Mouse (Mus musculus) granulocyte monocyte progenitor cell, adult 5-6 weeks (primary cell): Measurements from ENCODE around the gene Hint3. TPM values are rescaled to one million over a fixed set of nuclear protein-coding genes. Genes with fewer than 3 reads are reported as not detected.
"Not testable (repeated sequence)": the region's sequence is repeated elsewhere in the genome, so short reads cannot be mapped to it uniquely, and the experiment has no call there.

ENCODE experiments used
- ATAC-seq: replicated peaks from 2 replicates; pipeline ENCODE4 v1.8.0; 2016; ENCODE audit warnings: mild to moderate bottlenecking, moderate TSS enrichment, inconsistent platforms; ENCODE audit not compliant: poor library complexity, severe bottlenecking
- total RNA-seq, 2 experiments: library from RNA; stranded (forward) in 1 of 2; stranded (reverse) in 1 of 2; fragments of 200-712, 200-1000 nt in 1 of 2; fragments of >200 nt in 1 of 2; fragmentation: Nextera tagmentation in 1 of 2; gene quantifications; 2 replicates each; pipeline ENCODE4 v1.2.3; 2014 to 2017

The Hint3 gene
- 26.7 and 34.5 TPM in 2 replicates for total RNA-seq (2014; fragmentation: Nextera tagmentation)
- 9.7 and 11.5 TPM in 2 replicates for total RNA-seq (2017)

DNA sequence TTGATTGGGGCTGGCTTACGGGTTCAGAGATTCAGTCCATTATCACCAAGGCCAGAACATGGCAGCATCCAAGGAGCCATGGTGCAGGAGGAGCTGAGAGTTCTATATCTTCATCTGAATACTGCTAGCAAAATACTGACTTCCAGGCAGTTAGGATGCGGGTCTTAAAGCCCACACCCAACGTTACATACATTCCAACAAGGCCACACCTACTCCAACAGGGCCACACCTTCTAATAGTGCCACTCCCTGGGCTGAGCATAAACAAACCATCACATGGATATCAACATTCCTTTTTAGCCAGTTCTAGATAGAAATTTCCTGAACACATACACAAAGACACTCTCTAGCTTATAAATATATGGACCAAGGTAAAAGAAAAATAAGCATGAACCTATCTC lies at the start of gene Hint3:
Gene Hint3 (minus strand): TSS at position 120 of the 400 bp plus-strand sequence.
- ATAC-seq: no peak

DNA sequence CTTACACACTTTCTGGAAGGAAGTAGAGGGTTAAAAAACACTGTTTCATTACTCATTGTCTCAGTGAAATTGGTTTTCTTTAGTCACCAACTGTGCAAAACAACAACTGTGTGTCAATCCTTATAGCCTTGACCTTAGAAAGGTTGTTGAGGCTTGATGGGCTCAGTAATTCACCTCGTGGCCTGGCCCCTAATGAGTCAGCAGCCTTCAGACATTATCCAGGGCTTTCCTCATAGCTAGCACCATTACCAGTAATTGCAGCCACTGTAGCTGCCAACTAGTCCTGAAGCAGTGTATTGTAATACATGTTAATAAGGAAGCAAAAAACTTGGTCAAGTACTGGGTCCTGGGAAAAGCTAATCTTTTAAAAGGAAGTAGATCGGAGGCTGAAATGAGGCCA lies 48.6 kb upstream of the Hint3 start:
- ATAC-seq: no peak

DNA sequence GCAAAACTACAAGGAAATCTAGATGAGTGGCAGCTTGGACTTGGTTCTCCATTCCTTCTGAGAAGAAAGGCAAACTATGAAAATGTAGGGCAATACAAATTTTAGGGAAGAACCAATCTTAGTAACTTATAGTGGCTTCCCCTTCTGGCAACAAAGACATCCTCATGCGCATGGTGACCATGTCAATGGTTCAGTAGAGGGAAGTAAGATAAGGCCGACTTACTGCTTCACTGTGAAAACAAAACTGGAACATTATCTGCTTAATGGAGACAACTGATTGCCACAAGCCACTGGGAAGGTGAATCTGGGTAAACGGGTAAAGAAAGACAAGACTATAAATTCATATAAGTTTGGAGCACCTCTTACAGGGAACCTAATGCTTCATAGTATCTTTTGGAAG lies 45.4 kb upstream of the Hint3 start:
- peak; percentile 84 for ATAC-seq

DNA sequence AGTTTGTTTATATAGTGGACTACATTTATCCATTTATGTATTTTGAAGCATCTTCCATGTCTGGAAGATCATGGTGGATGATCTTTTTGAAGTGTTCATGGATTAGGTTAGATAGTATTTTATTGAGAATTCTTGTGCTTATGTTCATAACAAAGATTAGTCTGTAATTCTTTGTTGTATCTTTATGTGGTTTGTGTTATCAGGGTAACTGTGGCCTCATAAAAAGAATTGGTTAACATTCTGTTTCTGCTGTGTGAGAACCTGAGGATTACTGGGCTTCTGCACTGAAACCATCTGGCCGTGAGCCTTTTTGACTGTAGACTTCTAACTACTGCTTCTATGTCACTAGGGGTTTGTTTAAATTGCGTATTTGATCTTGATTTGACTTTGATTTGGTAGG lies 37.1 kb upstream of the Hint3 start:
- no peak for ATAC-seq

DNA sequence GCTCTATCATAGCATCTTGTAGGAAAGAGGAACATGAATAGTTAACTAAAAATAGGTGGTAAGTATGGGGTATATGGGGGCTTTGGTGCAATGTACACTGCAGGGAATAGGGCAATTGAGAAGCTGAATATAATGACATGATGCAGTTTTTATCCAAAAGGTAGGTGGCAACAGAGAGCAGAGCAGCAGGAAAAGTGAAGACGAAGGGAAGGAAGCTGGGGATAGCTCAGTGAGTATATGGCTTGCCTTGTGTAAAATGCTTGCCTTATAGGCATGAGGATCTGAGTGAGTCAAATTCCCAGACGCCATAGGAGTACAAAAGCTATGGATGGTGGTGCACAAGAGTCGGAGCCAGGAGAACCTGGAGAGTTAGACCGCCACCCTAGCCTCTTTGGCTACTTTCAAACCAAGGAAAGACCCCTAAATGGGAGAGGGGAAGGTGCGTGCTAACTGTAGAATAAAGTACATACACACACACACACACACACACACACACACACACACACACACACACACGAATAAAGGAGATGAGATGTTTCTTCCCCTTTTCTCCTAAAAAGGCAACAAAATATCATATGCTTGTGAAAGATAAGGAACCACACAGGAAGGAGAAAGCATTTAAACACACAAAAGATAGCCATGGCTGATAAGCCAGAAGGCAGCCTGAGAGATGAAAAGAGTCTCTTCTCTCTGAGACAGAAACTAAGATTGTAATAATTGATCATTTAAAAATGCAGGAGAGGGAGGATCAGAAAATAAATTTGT lies 31.3 kb upstream of the Hint3 start:
- peak; percentile 79 for ATAC-seq

DNA sequence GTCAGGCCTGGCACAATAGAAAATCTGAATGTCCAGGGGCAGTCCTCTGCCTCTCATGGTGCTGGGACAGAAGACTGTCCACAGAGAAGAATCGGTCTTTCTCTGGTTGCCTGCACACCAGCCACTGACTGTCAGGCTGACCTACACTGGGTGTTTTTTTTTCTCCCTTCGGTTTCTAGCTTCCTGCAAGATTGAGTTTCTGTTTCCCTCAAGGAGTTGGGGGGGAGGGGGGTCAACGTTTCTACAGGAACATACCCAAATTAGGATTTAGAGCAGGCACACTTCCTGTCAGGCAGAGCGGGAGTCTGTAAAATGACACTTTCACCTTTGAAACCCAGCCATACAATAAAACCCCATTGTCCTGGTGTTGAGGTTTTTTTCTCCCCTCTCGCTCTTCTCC lies 26.2 kb upstream of the Hint3 start:
- ATAC-seq: peak; percentile 93

DNA sequence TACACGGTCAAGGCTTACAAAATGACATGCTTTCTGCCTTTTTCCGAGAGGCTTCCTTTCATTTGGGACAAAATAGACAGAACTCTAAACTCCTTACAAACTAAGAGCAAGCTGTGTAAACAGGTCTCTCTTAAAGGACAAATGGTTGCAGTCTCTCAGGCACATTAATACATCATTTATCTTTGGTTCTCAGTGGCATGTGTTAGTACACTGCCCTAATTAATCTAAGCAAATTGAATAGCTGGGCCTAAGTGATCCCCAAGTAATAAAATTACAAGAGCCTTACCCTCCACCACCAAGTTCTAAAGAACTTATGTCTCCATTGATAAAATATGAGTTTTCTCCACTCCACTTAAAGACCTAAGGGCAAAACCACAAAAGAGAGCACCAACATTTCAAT lies 18.2 kb upstream of the Hint3 start:
- ATAC-seq: no peak

DNA sequence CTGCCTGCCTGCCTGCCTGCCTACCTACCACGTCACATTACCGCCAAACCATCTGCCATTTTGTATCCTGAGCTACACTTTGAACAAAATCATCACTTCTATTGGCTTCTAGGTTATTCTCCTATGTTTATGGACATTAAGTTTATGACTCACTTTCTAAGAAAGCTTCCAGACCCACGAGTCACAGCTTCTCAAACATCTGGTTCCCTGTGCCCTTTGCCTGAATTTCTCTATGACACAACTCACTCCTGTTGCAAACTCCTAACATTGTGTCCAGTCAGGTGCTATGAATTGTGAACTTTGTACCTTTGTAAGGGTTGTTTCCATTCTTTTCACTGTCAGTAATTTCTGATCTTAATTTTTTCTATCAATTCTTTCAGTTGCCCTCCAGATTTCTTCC lies 8.8 kb upstream of the Hint3 start:
- no peak for ATAC-seq

DNA sequence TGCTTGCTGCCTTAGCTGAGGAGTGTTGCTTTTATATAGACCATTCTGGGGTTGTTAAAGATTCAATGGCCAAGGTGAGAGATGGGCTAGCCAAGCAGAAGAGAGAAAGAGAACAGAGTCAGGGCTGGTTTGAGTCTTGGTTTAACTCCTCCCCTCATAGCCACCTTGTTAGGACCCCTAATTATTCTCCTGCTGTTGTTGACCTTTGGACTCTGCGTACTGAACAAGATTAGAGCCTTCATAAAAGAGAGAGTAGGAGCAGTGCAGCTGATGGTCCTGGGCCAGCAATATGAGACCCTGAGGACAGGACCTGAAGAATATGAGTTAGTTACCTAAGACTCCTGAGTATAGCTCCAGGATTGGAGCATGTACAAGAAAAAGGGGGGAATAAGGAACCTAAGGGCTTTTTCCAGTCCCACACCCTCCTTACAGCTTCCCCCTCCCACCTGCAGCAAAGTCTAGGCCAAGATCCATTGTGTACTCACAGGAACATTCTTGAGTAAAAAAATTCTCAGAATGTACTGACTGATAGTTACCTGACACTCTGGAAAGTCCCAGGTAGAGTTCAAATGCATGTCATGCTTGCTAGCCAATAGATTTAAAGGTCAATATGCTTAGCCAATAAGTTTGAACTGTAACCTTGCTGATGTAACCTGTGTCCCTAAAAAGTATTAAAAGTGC lies 7.2 kb upstream of the Hint3 start:
- ATAC-seq: not testable (repeated sequence)

DNA sequence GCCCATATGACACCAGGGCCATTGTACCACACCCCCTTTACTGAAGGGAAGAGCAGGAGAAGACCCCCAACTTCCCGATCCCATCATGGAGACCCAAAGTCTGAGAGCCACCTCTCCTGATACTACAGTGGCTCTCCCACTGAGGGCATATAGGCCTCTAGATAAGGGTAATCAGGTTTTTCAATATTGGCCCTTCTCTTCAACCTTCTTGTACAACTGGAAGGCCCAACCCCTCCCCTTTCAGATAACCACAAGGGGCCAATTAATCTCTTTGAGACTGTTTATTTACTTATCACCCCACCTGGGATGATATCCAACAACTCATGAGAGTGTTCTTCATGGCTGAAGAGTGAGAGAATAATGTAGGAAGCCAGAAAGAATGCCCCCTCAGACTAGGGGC lies 3.3 kb upstream of the Hint3 start:
- ATAC-seq: no peak

DNA sequence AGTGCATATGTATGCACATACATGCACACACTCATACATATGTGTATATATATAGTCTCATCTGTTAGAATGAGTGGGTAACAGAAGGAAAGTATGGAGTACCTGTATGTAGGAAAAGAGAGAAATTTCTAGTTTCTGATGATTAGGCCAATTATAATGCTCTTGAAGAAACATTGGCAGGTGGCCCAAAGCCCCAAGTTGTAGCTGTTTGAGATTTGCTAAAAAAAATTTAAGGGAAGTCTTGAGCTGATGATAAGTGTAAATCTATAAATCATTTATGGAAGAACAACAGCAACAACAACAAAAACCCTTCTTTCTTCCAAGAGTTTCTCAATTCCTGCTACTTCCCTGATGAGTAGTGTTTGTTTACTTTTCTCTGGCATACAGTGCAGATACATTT lies 545 bp upstream of the Hint3 start:
- ATAC-seq: no peak

DNA sequence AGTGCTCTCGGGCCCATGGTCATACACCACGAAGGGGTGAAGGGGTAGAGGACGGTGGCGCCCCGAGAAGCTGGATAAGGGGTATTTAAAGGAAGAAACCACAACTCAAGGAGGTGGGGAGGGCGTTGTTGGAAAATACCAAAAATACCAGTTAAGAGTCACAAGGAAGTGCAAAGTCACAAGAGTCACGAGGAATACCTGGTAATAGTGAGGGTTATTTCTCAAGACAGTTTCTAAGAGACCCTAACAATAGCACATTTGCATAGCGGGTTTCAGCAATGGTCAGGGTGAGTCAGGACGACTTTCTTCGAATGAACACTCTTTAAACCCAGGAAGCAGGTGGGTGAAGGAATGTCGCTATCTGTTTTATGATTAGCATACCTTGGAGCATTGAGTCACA lies 988 bp downstream of the Hint3 start:
- not testable (repeated sequence) for ATAC-seq

DNA sequence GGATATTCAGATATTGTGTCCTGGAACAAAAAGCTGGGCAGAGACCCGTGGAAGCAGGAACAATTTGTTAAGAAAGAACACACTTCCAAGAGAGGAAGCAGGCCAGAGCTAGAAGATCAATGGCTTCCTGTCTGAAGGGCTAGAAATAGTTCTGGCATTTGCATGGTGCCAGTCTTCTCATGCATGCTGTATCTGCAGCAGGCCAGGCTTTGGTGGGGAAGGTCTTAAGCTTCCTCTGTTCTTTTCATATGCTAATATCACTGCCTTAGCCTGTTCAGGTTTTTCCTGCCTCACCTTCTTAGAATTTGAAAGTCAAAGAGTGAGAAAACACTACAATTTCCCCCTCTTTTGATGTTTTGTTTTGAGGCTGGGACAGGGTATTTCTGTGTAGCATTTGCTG lies 1.9 kb downstream of the Hint3 start:
- ATAC-seq: no peak

DNA sequence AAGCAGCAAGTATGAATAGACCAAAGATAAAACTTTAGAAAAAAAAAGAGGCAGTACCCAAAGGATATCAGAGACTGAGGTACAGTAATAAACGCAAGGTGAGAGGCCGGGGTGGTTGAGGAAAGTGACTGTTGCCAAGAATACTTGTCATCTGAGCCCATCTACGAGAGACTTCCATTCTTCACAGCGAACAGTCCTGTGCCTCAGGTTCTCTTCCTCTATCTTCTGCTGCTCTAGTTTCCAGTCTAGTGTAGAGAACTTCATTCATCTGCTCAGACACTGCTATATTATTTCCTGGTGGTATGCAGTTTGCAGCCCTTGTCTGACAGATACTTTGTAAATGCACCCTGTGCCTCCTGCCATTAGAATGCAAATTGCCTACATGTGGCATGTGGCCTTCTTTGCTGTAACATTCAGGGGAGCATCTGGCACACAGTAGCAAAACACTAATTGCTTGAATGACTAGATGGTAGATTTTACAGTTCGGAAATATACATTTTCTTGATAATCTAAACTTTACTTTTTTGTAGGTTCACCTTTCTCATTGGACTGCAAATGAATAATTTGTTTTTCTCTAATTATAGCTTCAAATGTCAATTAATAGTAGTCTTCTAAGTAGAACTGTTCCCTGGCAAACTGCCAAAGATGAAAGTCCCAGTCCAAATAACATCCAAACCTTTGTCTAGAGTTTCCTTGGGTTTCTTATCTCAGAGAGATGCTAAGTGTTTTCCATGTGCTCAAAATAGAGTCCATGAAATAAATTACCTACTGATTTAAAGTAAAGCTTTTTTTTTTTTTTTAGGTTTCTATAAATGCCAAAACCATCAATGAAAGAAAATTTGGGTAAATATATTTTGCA lies 5.0 kb downstream of the Hint3 start:
- ATAC-seq: no peak

DNA sequence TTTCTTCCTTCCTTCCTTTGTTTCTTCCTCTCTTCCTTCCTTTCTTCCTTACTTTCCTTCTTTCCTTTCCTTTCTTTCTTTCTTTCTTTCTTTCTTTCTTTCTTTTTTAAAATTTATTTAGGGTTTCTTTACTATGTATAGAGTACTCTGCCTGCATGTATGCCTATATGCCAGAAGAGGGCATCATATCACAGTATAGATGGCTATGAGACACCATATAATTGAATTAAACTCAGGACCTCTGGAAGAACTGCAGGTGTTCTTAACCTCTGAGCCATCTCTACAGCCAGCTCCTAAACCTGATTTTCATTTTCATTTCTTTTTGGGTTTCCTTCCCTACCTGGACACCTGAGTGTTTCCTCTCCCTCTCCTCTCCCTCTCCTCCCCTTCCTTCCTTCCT lies 6.5 kb downstream of the Hint3 start:
- no peak for ATAC-seq

DNA sequence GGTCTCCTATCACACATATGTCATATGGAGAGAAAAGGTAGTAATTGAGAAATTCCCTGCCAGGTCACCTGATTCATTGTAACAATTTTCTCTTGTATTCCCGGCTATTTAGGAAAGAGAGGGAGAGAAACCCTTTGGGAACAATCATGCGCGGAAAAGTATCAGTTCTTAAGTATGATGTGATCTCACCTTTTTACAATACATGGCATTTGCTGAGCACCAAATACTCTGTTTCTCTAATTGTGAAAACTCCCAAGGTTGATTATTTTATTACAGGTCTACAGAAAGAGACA lies 10.6 kb downstream of the Hint3 start:
- no peak for ATAC-seq

DNA sequence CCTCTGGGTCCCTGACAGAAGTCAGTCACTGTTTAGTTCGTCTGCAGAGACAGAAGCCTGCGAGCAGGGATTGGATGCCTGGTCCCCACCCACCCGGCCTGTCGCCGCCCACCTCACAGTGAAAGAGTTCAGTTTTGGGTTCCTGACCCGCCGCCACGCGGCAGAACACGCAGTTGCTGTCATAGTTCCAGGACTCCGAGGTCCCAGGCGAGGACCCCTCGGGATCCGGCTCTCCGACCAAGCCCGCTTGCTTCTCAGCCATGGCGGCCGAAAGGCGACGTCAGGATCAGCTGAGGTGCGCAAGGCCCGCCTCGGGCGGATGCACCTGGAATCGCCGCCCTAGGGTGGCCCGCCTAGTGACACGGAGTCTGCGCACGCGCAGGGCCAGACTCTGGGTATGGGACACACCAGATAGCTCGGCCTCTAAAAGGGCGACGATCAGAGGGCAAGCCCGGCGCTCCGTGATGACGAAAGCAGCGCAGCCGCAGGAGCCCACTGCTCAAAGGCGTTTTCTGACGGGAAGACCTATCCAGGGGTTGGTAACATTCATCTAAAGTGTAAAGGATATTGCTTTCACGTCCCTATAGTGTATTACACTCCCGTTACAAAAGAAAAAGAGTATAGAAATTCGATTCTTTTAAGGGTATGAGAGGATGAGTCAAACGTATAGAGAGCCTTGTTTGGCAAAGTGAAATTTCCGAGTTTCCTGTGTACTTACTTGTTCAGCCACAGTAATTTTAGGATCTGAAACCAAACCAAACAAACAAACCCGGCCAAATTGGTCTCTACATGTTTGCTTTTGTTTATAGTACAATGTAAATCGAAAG lies 11.1 kb downstream of the Hint3 start:
- ATAC-seq: peak; percentile 93

DNA sequence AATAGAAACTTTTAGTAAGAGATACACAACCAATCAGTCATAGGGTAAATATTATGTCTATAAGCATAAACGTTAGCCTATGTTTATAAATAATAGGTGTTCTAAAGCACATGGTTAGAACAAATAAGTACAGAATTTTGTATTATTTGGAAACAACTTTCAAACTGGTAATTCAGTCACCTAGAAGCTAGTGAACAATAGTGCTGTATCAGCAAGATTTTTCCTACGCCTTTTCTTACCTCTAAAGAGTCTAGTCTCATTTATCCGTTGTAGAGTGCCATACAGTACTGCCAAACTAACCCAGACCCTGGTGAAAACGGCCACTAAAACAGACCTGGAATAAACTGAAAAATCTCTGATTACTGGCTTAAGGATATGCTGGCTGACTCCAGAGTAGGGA lies 16.4 kb downstream of the Hint3 start:
- no peak for ATAC-seq

DNA sequence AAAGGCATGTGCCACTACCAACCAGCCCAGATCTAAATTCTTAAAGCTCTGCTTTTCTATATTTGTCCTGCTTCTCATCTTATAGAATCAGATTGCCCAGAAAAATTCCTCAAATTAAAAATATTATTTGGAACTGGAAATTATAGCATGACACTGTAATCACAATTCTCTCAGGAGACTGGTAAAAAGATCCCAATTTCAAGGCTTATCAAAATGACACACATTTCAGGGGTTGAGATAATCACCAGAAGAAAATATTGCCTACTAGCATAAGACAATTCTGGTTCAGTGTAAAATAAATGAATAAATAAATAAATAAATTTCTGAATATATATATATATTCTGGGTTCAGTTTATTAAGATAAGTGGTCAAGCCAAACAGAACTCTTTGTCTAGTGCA lies 19.8 kb downstream of the Hint3 start:
- ATAC-seq: no peak

DNA sequence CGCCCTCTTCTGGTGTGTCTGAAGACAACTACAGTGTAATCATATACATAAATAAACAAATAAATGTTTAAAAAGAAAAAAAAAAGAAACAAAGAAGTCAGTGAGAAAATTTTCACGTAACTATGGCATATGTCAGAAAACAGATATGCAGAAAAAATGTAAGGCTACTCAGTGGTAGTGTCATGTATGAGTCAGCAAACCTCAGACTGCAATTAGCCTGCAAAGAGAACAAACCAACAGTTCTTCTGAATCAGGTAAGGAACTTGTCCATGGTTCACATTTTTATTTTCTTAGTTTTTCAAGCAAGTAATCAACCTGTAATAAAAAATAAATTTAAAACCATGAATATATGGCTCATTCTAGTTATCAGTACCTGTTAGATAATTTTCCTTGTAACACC lies 21.3 kb downstream of the Hint3 start:
- no peak for ATAC-seq
